Mouse (Mus musculus) liver, adult 10 weeks (tissue): ENCODE measurements around the gene Ppp2r2d. TPM values are rescaled to one million over a fixed set of nuclear protein-coding genes. Genes with fewer than 3 reads are reported as not detected.

Experiments
- polyA plus RNA-seq: library from polyadenylated mRNA; stranded (reverse); fragments of 350-450 nt; fragmentation: Illumina TruSeq; extraction: RNeasy Lipid Tissue Mini Kit (QIAGEN cat#74804); gene quantifications from one replicate; pipeline ENCODE4 v1.2.3, GENCODE M21; 2014; ENCODE audit warnings: low read depth, low replicate concordance

The Ppp2r2d gene
- polyA plus RNA-seq: 69.2 TPM

GRCm38 (mm10) chr7:138845544-138846391 lies at the start of gene Ppp2r2d, which contains the start of gene Mapk1ip1:
Gene Ppp2r2d (plus strand): TSS chr7:138846079.
Gene Mapk1ip1 (minus strand): TSS chr7:138846273.

GRCm38 (mm10) chr7:138909277-138910192 lies 63.7 kb downstream of the Ppp2r2d start, which contains the start of gene Bnip3:
Gene Bnip3 (minus strand): TSS chr7:138909519.

Other genes with a start within 250 kb of the Ppp2r2d start
- 7.4 TPM for gene Mapk1ip1, start 194 bp downstream of the Ppp2r2d start, polyA plus RNA-seq
- 429 TPM for gene Bnip3, start 63.4 kb downstream of the Ppp2r2d start, polyA plus RNA-seq
- gene Jakmip3, start 94.7 kb downstream of the Ppp2r2d start, polyA plus RNA-seq: not detected
- gene Dpysl4, start 239.9 kb downstream of the Ppp2r2d start, polyA plus RNA-seq: not detected